Mouse (Mus musculus) inflammation-experienced regulatory T-cells, adult 6 months (primary cell): ENCODE results near the gene Rab12. TPM values are rescaled to one million over a fixed set of nuclear protein-coding genes. Genes with fewer than 3 reads are reported as not detected.

Experiments
- ATAC-seq: one replicate; pipeline ENCODE4 v1.8.0; 2017
- polyA plus RNA-seq, 3 experiments: library from polyadenylated mRNA; unstranded; fragments of 100-300 nt; shearing (Covaris generic); gene quantifications; one replicate each; pipeline ENCODE4 v1.2.1; 2017

The Rab12 gene
- polyA plus RNA-seq, 3 experiments from 2014 or later = 9.0 to 19.3 (median 19.0) TPM

- no peak for ATAC-seq
Measured at GRCm38 (mm10) chr17:66498598-66498997, 20.9 kb downstream of the Rab12 start.

GRCm38 (mm10) chr17:66496589-66496988, 22.9 kb downstream of the Rab12 start:
- no peak for ATAC-seq

- ATAC-seq = peak; percentile 63
Measured at GRCm38 (mm10) chr17:66490022-66490601, 29.4 kb downstream of the Rab12 start.

GRCm38 (mm10) chr17:66486576-66486975, 33.0 kb downstream of the Rab12 start:
- ATAC-seq = no peak

- ATAC-seq = peak; percentile 64
Measured at GRCm38 (mm10) chr17:66485742-66486141, 33.8 kb downstream of the Rab12 start.

- no peak for ATAC-seq
Measured at GRCm38 (mm10) chr17:66484965-66485364, 34.6 kb downstream of the Rab12 start.

GRCm38 (mm10) chr17:66483651-66484454, 35.7 kb downstream of the Rab12 start:
- ATAC-seq = no peak

GRCm38 (mm10) chr17:66481295-66481694, 38.2 kb downstream of the Rab12 start:
- no peak for ATAC-seq

GRCm38 (mm10) chr17:66480491-66481278, 38.8 kb downstream of the Rab12 start:
- no peak for ATAC-seq

GRCm38 (mm10) chr17:66479813-66480490, 39.6 kb downstream of the Rab12 start:
- ATAC-seq = no peak

- no peak for ATAC-seq
Measured at GRCm38 (mm10) chr17:66479311-66479710, 40.2 kb downstream of the Rab12 start.

GRCm38 (mm10) chr17:66473205-66473604, 46.3 kb downstream of the Rab12 start:
- no peak for ATAC-seq

- no peak for ATAC-seq
Measured at GRCm38 (mm10) chr17:66471775-66472174, 47.8 kb downstream of the Rab12 start.

- ATAC-seq = no peak
Measured at GRCm38 (mm10) chr17:66471252-66471651, 48.3 kb downstream of the Rab12 start.

GRCm38 (mm10) chr17:66470020-66470419, 49.5 kb downstream of the Rab12 start:
- no peak for ATAC-seq

- no peak for ATAC-seq
Measured at GRCm38 (mm10) chr17:66457278-66457677, 62.3 kb downstream of the Rab12 start.

- peak; percentile 41 for ATAC-seq
Measured at GRCm38 (mm10) chr17:66451143-66451542, 68.4 kb downstream of the Rab12 start.

- no peak for ATAC-seq
Measured at GRCm38 (mm10) chr17:66450526-66451070, 68.9 kb downstream of the Rab12 start.

- ATAC-seq = peak; percentile 42
Measured at GRCm38 (mm10) chr17:66449460-66450341, 69.8 kb downstream of the Rab12 start, which contains the start of gene Mtcl1. Gene Mtcl1, minus strand, starts transcription at chr17:66449750.

- no peak for ATAC-seq
Measured at GRCm38 (mm10) chr17:66448421-66449405, 70.8 kb downstream of the Rab12 start.
